Comparison of ENCODE assay signal across 14 mouse cellular contexts in the genomic region with DNA sequence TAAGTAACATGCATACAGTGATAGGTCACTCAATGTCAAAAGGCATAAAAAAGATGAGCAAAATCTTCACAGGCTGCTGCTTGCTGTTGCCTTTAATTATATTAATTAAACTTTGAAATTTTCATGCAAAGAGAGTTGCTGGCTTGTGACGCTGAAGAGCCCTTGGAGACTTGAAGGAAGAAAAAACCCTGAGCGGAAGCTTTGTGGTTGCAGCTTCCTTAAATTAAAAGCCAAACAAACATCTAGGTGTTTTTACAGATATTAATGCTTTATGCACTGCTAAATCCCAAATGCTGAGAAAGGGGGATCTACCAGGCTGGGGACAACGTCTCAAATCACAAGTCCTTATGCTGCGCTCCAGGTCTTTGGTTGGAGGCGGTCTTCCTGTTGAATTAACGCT.
DNase-seq lines count a peak whose midpoint lies in the region; ATAC-seq lines count a peak whose summit lies in the region.
"Had no signal": no experiment of that assay in that cellular context is flagged by ENCODE, and none has a peak within 500 bp of the region (broad histone marks: within the 10 kb centered on the region; RNA-seq: fewer than 3 reads in every experiment).

No protein-coding gene starts in this region.

- peak; percentile 52 for ATAC-seq in granulocyte monocyte progenitor cell, adult 5-6 weeks (replicated peaks; ENCODE audit: poor library complexity, severe bottlenecking)
- peak; percentile 77 for ATAC-seq in neutrophil, adult 5-6 weeks (ENCODE audit: extremely low read depth, insufficient number of reproducible peaks, low FRiP score, poor library complexity, severe bottlenecking)

- DNase-seq in spleen, postnatal 36 days (ENCODE audit: low spot score in 2 of 2): peak; percentile 61 to 75
- DNase-seq in spleen, postnatal 4 days (ENCODE audit: low spot score in 2 of 2): no peak
- DNase-seq in ovary, postnatal 36 days (ENCODE audit: low spot score): no peak
- DNase-seq in testis, postnatal 10 days (ENCODE audit: low spot score): no peak
- DNase-seq: adrenal gland, postnatal 10 days; cerebellum, adult 11 months; cerebellum, adult 8-10 months; cerebellum, postnatal 25 days; gastrocnemius, adult 2 months; gastrocnemius, postnatal 25 days; heart, adult 11 months; heart, postnatal 36 days had no signal

Comparison
In these comparisons a context has a peak if more than half of its experiments do, and no peak if none do; other contexts are left out.
1. DNase-seq: peak in spleen, postnatal 36 days (2 of 2); none in spleen, postnatal 4 days (0 of 2), ovary, postnatal 36 days (single experiment) and testis, postnatal 10 days (single experiment).